Mouse (Mus musculus) stomach, postnatal 0 days (tissue): ENCODE results near the gene Osmr.

Experiments
- CTCF ChIP-seq: IDR thresholded peaks from 2 replicates; pipeline ENCODE4 v1.5.1; 2016; ENCODE audit warnings: antibody characterized with exemption, low read depth, mild to moderate bottlenecking, moderate library complexity
- EP300 ChIP-seq: optimal IDR thresholded peaks from 2 replicates; pipeline ENCODE3; 2016; ENCODE audit warnings: antibody characterized with exemption

DNA sequence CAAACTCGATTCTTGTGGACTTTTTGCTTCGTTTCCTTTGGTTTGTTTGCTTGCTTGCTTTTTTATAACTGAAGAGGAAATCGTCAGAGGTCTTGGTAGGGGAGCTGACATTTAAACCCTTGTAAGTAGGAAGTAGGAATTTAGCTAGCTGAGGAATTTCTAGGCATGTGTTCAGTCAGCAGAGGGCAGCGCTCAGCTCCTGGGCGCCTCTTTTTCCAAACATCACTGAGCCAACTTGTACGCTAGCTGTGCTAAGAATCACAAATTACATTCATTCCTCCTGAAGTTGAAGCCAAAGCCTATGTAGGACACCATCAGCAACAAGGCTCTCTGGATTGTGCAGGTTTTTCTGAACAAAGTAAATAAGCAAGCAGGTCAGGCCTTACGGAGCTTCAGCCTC, 7.4 kb upstream of the Osmr start:
- TF ChIP-seq CTCF = peak; percentile 75
- no peak for TF ChIP-seq EP300
